Mouse (Mus musculus) megakaryocyte, embryonic 14.5 days (primary cell): Measurements from ENCODE around the gene Syce1. TPM values are rescaled to one million over a fixed set of nuclear protein-coding genes. Genes with fewer than 3 reads are reported as not detected.
"Not testable (repeated sequence)": the region's sequence is repeated elsewhere in the genome, so short reads cannot be mapped to it uniquely, and the experiment has no call there.

Experiments
- H3K27me3 ChIP-seq: replicated peaks from 2 replicates; pipeline ENCODE3; 2012; ENCODE audit warnings: inconsistent platforms
- H3K36me3 ChIP-seq: replicated peaks from 2 replicates; pipeline ENCODE3; 2012; ENCODE audit warnings: low read length, inconsistent platforms, mixed read lengths
- H3K4me1 ChIP-seq: 2 replicates; pipeline ENCODE4 v1.6.1; 2012; ENCODE audit warnings: inconsistent platforms
- H3K4me3 ChIP-seq: replicated peaks from 2 replicates; pipeline ENCODE3; 2012; ENCODE audit warnings: moderate library complexity, mild to moderate bottlenecking, inconsistent platforms
- H3K9me3 ChIP-seq: 2 replicates; pipeline ENCODE4 v1.6.1; 2012; ENCODE audit warnings: inconsistent platforms
- FLI1 ChIP-seq: IDR thresholded peaks from 2 replicates; pipeline ENCODE4 v1.6.1; 2012; ENCODE audit warnings: low read length, inconsistent platforms, mixed read lengths
- GATA1 ChIP-seq: IDR thresholded peaks from 3 replicates; pipeline ENCODE4 v1.6.1; 2012; ENCODE audit warnings: mixed read lengths, low read length, inconsistent platforms, borderline replicate concordance
- polyA plus RNA-seq: library from polyadenylated mRNA; stranded (reverse); fragments of >175 nt; gene quantifications from 2 replicates; pipeline ENCODE4 v1.2.3, GENCODE M21; 2012; ENCODE audit warnings: low replicate concordance; ENCODE audit not compliant: insufficient read depth

Gene Syce1
- polyA plus RNA-seq, 1 experiment = 0.38 TPM

DNA sequence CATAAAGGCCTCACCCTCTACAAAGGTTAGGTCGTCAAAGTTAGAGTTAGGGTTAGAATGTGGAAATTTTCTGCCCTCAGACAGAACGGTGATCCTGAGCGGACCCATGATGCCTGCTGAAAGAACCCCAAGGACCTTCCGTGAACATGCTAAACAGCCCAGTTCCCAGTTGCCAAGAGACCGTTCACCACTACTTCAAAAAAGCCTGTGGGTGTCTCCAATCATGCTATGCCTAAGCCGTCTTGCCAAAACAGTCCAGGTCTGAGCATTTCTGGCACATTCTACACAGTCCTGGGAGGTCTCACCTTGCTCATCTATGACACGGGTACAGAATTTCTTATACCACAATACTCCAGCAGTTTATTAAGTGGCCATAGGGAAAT is 392 bp upstream of the Syce1 start:
- Histone ChIP-seq H3K4me1 (no peaks in the 10 kb centered on the region), H3K36me3 (no peaks in the 10 kb centered on the region), H3K27me3 (peaks cover 14% of the 10 kb centered on the region), H3K9me3 (no peaks in the 10 kb centered on the region), H3K4me3 (no peak overlapping the region)
- TF ChIP-seq FLI1 (no peak), GATA1 (no peak)

DNA sequence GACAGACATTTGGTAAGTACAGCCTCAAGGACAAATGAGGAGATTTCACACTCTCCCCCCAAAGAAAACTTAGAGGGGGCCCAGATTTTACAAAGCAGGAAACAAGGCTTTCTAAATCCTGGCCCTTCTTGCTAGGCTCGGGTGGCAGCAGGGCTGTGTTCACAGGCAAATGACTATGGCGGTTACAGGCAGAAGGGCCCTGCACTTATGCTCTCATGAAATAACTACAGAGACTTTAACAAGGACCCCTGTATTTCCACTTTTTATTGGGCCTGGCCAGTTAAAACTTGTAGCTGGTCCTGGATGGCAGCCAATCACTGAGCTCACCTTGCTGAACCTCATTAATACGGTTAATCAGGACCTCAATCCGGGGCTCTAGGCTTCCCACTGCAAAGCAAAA is 7.1 kb downstream of the Syce1 start:
- no peak for TF ChIP-seq FLI1
- no peak for TF ChIP-seq GATA1
- H3K36me3 ChIP-seq = no peaks in the 10 kb centered on the region
- H3K4me3 ChIP-seq = no peak overlapping the region
- H3K9me3 ChIP-seq = no peaks in the 10 kb centered on the region
- no peaks in the 10 kb centered on the region for H3K4me1 ChIP-seq
- H3K27me3 ChIP-seq = peaks cover 16% of the 10 kb centered on the region

DNA sequence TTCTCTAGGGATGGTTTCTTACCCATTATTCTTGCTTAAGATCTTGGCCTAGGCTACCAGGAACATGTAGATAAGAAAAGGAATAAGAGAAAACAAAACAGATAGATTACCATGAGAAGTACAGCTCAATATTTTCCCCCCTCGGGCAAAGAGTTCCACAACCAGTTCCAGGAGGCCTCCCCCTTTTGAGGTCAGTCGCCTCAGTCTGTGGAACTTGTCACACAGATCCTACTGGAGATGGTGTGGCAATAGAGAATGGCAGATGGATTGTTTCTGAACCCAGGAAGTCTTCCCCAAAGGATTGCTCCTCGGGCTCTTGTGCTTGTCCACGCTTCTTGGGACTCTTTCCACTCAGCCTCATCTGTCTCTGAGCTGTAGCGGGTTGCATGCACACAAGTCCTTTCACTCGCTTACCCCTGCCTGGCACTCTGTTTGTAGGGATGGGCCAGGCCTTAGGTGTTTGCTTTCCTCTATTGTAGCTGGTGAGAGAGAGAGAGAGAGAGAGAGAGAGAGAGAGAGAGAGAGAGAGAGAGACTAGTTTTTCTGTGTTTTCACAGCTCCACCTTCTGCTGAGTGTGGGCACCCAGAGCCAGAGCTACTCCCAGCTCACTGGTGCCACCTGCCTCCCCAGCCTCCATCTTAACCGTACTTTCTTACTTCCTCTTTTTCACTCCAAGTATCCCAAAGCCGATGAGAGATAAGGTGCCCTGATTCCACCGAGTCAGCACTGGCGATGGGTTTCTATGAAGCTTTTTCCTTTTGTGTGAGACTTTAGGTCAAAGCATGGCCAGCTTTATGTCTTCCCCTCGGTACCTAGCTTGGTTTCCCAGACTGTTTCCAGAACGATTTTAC is 21.5 kb downstream of the Syce1 start:
- Histone ChIP-seq H3K27me3 (peaks cover 27% of the 10 kb centered on the region), H3K9me3 (no peaks in the 10 kb centered on the region), H3K36me3 (no peaks in the 10 kb centered on the region), H3K4me3 (no peak overlapping the region), H3K4me1 (no peaks in the 10 kb centered on the region)
- TF ChIP-seq FLI1 = no peak
- TF ChIP-seq GATA1 = no peak

DNA sequence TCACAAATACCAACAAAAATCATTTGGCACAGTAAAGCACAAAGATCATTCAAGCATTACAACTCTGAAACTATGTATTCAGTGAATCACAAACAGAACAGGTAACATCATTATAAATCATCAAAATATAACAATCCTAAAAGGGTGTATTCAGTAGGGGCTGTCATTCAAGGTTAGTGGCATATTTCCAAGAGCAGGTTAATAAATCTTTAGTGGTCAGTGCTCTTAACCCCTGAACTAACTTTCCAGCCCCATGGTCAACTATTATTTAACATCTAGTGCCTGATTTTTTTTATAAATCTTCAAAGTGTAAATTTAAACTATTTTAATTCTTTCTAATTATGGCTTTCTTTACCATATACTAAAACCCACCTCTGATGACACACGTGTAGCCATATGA is 22.3 kb downstream of the Syce1 start:
- H3K9me3 ChIP-seq, H3K4me1 ChIP-seq, H3K4me3 ChIP-seq, H3K36me3 ChIP-seq: not testable (repeated sequence)
- peaks cover 27% of the 10 kb centered on the region for H3K27me3 ChIP-seq

DNA sequence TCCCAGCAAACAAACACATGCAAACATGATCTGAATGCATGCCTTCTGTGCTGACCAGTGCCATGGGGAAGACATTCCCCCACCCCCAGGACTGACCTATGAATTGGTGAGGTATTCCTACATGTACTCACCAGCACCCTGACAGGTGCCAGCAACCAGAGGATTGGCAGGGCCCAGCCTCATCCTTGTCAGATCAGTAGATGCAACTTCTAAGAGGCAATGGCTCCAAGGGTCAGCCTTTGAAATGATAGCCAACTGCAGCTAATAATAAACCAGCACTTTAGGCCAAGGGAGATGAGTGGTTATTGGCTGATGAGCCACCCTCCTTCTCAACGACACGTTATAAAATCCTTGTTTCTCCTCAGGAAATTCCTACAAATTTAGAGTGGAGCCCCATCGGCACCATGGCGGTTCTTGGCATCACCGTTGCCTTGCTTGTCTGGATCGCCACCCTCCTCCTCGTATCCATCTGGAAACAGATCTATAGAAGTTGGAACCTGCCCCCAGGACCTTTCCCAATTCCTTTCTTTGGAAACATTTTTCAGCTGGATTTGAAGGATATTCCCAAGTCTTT is 24.1 kb downstream of the Syce1 start, which contains the start of gene Cyp2e1:
Gene Cyp2e1, plus strand, starts transcription at position 293 of the 574 bp plus-strand sequence.
- TF ChIP-seq FLI1 (no peak), GATA1 (no peak)
- H3K4me3 ChIP-seq = no peak within 1 kb of the TSS
- no peaks in the 10 kb centered on the region for H3K36me3 ChIP-seq
- H3K4me1 ChIP-seq = no peaks in the 10 kb centered on the region
- no peaks in the 10 kb centered on the region for H3K9me3 ChIP-seq
- H3K27me3 ChIP-seq = peaks cover 17% of the 10 kb centered on the region

DNA sequence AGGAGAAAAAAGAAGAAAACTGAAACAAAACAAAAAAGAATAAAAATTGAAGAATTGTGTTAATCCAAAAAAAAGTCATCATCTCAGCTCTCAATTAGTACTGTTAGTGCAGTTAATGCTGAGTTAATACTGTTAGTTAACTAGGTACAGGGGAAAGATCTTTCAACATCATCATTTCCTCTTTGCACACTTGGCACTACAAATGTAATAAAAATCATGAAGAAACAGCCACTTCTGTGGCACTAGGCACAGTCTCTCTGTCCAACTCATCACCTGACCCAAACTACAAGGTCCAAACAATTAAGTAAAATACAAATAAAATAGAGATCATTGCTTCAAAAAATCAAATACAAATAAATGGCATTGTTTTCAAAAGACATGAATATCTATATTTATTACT is 27.0 kb downstream of the Syce1 start:
- no peak overlapping the region for H3K4me3 ChIP-seq
- TF ChIP-seq GATA1 = no peak
- no peak for TF ChIP-seq FLI1
- peaks cover 12% of the 10 kb centered on the region for H3K27me3 ChIP-seq
- H3K9me3 ChIP-seq = no peaks in the 10 kb centered on the region
- H3K4me1 ChIP-seq = no peaks in the 10 kb centered on the region
- no peaks in the 10 kb centered on the region for H3K36me3 ChIP-seq

DNA sequence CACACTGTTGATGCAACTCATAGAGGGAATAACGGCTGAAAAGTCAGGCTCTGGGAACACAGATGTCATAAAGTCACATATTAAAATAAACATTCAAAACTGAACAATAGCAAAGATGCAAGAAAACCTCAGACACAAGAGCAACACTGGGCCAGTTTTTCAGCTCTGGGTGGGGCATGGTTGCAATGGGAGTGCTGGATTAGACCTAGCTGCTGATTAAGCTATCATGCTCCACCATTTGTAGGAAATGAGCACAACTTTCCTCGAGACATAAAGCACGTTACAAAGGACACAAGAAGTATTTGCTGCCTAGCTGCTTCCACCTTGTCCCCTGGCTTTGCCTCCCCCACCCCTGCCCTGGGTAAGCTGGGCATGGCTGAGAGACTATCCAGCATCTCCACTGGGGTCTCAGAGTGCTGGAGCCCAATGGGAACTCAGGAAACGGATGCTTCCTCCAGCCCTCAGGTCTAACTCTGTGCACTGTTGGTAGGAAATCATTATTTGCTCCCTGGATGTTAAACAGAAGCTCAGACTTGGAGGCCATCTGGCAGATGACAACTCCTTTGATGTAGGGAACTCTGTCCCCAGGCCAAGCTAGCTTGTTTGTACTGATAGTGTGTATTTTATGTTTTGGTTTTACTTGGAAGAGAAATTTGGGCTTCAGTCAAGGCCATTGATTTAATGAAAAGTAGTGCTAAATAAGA is 31.3 kb downstream of the Syce1 start:
- H3K9me3 ChIP-seq = peaks cover 4% of the 10 kb centered on the region; the same call in 1 of the 2 replicates
- H3K4me3 ChIP-seq = no peak overlapping the region
- TF ChIP-seq GATA1 (no peak), FLI1 (no peak)
- H3K4me1 ChIP-seq = no peaks in the 10 kb centered on the region
- peaks cover 5% of the 10 kb centered on the region for H3K27me3 ChIP-seq
- no peaks in the 10 kb centered on the region for H3K36me3 ChIP-seq

DNA sequence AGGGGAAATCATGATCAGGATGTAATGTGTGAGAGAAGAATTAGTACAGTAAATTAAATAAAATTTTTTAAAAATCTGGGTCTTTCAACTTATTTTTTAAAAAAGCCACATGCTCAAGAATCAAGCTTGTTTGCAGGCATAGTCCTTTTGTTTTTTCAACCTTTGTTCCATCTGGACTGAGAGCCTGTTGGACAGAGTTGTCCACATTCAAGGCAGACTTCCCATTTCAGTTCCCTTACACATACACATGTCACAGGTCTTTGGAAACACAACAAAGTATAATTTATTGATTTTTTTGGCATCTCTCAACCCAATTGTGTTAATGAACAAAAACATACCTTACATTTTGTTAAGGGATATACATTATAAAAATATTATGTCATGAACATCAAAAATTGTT is 33.1 kb downstream of the Syce1 start:
- no peak for TF ChIP-seq FLI1
- no peak for TF ChIP-seq GATA1
- H3K4me3 ChIP-seq = no peak overlapping the region
- H3K9me3 ChIP-seq = peaks cover 4% of the 10 kb centered on the region; the same call in 1 of the 2 replicates

DNA sequence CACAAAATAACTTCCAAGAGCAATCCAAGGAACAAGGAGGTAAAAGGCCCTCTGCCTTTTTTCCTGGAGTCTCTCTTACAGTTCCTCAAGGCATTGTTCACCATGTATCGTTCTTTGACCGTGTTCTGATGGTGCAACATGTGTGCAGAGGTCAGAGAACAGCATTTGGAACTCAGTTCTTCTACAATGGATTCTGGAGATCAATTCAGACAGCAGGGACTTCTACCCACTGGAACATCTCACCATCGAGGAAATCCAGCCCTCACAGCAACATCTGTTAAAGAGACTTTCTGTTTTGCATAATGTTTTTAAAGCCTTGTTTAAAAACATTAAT is 38.9 kb downstream of the Syce1 start:
- Histone ChIP-seq H3K27me3 (no peaks in the 10 kb centered on the region), H3K36me3 (no peaks in the 10 kb centered on the region), H3K9me3 (no peaks in the 10 kb centered on the region), H3K4me3 (no peak overlapping the region), H3K4me1 (no peaks in the 10 kb centered on the region)
- TF ChIP-seq GATA1 = no peak
- no peak for TF ChIP-seq FLI1

More for the DNA sequence above, 33.1 kb downstream of the Syce1 start:
- H3K36me3 ChIP-seq = no peaks in the 10 kb centered on the region
- no peaks in the 10 kb centered on the region for H3K4me1 ChIP-seq
- H3K27me3 ChIP-seq = peaks cover 2% of the 10 kb centered on the region

DNA sequence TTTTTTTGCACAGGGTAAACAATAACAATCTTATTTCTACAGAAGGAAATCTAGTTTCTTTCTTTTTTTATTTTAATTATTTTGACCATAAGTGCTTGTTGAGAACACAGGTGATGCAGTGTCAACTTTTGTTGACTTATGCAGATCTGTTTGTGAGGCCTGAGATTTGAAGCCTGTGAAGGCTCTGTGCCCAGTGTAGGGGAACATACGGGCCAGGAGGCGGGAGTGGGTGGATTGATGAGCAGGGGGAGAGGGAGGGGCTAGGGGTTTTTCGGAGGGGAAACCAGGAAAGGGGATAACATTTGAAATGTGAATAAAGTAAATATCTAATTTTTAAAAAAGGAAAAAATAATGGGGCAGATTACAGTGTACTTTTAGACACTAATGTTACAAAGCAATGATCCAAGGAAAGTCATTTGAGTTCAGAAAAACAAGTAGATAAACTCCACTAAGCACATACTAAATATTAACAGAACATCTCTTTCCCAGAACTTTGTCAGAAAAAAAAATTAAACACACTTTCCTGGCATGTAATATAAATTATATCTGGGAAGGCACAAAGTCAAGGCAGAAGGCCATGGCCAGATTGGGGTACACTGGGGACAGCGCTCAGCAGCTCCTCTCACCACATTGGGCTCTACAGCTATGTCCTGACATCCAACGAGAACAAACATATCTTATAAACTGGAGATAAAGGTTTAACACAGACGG is 39.4 kb downstream of the Syce1 start:
- TF ChIP-seq GATA1 = no peak
- TF ChIP-seq FLI1 = no peak
- Histone ChIP-seq H3K27me3 (no peaks in the 10 kb centered on the region), H3K4me3 (no peak overlapping the region), H3K36me3 (no peaks in the 10 kb centered on the region), H3K9me3 (no peaks in the 10 kb centered on the region), H3K4me1 (no peaks in the 10 kb centered on the region)
